Mouse (Mus musculus) forebrain, postnatal 0 days (tissue): ENCODE data around the gene Gja6. TPM values are rescaled to one million over a fixed set of nuclear protein-coding genes. Genes with fewer than 3 reads are reported as not detected.

Experiments
- ATAC-seq: fragments of 200-750 bp; cut with Nextera tagmentation; 2 replicates; pipeline ENCODE4 v1.8.0; 2017; ENCODE audit warnings: mild to moderate bottlenecking, moderate library complexity
- DNase-seq: peaks from one replicate; pipeline ENCODE4 v3.0.0-alpha.2; 2015
- H3K27ac ChIP-seq: fragments of 300-500 bp; sonication (generic); 2 replicates; pipeline ENCODE4 v1.5.1; 2014; ENCODE audit warnings: low read depth, mild to moderate bottlenecking, antibody characterized with exemption, low read length, moderate library complexity, mixed read lengths
- H3K27me3 ChIP-seq: fragments of 300-500 bp; sonication (generic); 2 replicates; pipeline ENCODE4 v1.6.1; 2014; ENCODE audit warnings: mild to moderate bottlenecking, low read length, mixed read lengths; ENCODE audit not compliant: insufficient read depth
- H3K36me3 ChIP-seq: fragments of 300-500 bp; sonication (generic); 2 replicates; pipeline ENCODE4 v1.6.1; 2014; ENCODE audit warnings: mild to moderate bottlenecking, moderate library complexity; ENCODE audit not compliant: insufficient read depth
- H3K4me1 ChIP-seq: fragments of 300-500 bp; sonication (generic); 2 replicates; pipeline ENCODE4 v1.6.1; 2014; ENCODE audit warnings: antibody characterized with exemption; ENCODE audit not compliant: insufficient read depth
- H3K4me2 ChIP-seq: fragments of 300-500 bp; sonication (generic); 2 replicates; pipeline ENCODE4 v1.6.1; 2014; ENCODE audit warnings: low read depth, mild to moderate bottlenecking, moderate library complexity
- H3K4me3 ChIP-seq: fragments of 300-500 bp; sonication (generic); 2 replicates; pipeline ENCODE4 v1.5.1; 2014; ENCODE audit warnings: low read depth, low read length, mixed read lengths
- H3K9ac ChIP-seq: fragments of 300-500 bp; sonication (generic); 2 replicates; pipeline ENCODE4 v1.6.1; 2014; ENCODE audit warnings: mild to moderate bottlenecking
- H3K9me3 ChIP-seq: fragments of 300-500 bp; sonication (generic); 2 replicates; pipeline ENCODE4 v1.6.1; 2016; ENCODE audit warnings: low read length
- CTCF ChIP-seq: sonication (generic); IDR thresholded peaks from 2 replicates; pipeline ENCODE4 v1.5.1; 2016; ENCODE audit warnings: antibody characterized with exemption, control low read depth, low read depth
- WGBS: fragments of 180-500 bp; shearing (Covaris S2); extraction: QIAGEN DNeasy Blood & Tissue Kit; methylation state at CpG from one replicate; pipeline ENCODE4 v1.1.7; 2014; 5-methylcytosine and 5-hydroxymethylcytosine counted together
- polyA plus RNA-seq: library from polyadenylated mRNA; unstranded; fragments of >200 nt; fragmentation: Nextera tagmentation; extraction: Ambion mirVana; gene quantifications from 2 replicates; pipeline ENCODE4 v1.2.1, GENCODE M21; 2015
- total RNA-seq: library from RNA; depleted of rRNA; stranded (reverse); fragments of >200 nt; gene quantifications from 2 replicates; pipeline ENCODE4 v1.2.3, GENCODE M21; 2014; rRNA removed

The Gja6 gene
- total and polyA plus RNA-seq, 2 experiments from 2014 or later, result 0.07 to 0.67 TPM

DNA sequence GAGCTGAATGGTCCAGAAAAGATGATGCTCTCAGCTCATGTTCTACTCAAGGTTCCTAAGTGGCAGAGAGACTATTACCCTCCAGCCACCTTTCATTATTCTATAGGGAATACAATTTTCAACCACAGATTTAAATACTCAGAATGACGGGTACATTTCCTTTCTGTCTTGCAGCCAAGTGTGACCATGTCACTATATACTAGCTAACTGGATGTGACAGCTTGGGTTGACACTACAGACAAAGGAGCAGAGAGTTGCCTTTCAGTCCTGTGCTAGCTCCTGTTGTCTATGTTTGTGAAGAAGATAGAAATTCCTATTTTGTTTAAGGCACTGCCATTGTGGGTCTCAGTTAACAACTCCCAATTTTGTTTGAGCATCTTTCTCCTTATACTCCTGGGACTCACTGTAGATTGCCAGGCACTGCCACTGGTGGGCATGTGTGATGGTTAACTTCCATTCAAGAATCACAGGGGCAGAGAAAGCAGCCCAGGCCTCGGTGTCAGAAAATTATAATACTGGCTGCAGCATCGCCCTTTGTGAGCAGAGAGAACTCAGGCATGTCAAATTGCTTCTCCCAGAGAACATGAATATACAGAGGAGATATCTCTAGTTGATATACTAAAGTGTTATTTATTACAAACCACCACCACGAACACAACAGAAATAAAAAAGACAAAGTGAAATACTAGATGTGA, 43.0 kb downstream of the Gja6 start:
- no peak overlapping the region for H3K9ac ChIP-seq
- DNase-seq, result no peak
- no peak overlapping the region for H3K27ac ChIP-seq
- 63% methylated on average over 4 of the region's 4 CpGs for WGBS
- no peaks in the 10 kb centered on the region for H3K9me3 ChIP-seq
- H3K4me2 ChIP-seq, result no peak overlapping the region
- ATAC-seq, result no peak
- no peaks in the 10 kb centered on the region for H3K36me3 ChIP-seq
- no peaks in the 10 kb centered on the region for H3K4me1 ChIP-seq
- no peak overlapping the region for H3K4me3 ChIP-seq
- no peaks in the 10 kb centered on the region for H3K27me3 ChIP-seq
- TF ChIP-seq CTCF, result no peak

Other genes starting within 250 kb of the Gja6 start
- gene Ppef1, start 171.3 kb downstream of the Gja6 start, total RNA-seq, result 0.77 and 0.90 TPM in 2 replicates
- 0.47 and 0.84 TPM in 2 replicates for gene Ppef1, start 171.3 kb downstream of the Gja6 start, polyA plus RNA-seq
- not detected in 2 replicates for gene Rs1, start 139.0 kb downstream of the Gja6 start, total RNA-seq
- gene Rs1, start 139.0 kb downstream of the Gja6 start, polyA plus RNA-seq, result 0.02 TPM in 1 of 2 replicates, not detected in the other
- 25.6 and 31.9 TPM in 2 replicates for gene Cdkl5, start 87.7 kb upstream of the Gja6 start, total RNA-seq
- gene Cdkl5, start 87.7 kb upstream of the Gja6 start, polyA plus RNA-seq, result 5.8 and 7.2 TPM in 2 replicates
- 5.5 and 5.9 TPM in 2 replicates for gene Scml2, start 210.1 kb upstream of the Gja6 start, total RNA-seq
- gene Scml2, start 210.1 kb upstream of the Gja6 start, polyA plus RNA-seq, result 1.2 and 1.5 TPM in 2 replicates